Mouse (Mus musculus) mouse embryonic stem cell (cell line): ENCODE results near the gene Gm49405.
"Not testable (repeated sequence)": the region's sequence is repeated elsewhere in the genome, so short reads cannot be mapped to it uniquely, and the experiment has no call there.

Experiments used
- in situ Hi-C, 2 experiments: fragments of 300-500 bp; cut with MboI; formaldehyde crosslinking; loops; 1 replicate in 1 of 2; 3 replicates in 1 of 2; pipeline ENCODE4 v1.14.3; 2019 to 2020; ENCODE audit warnings: low sequenced_read_pairs in 2 of 2, low pct_unique_long_range_greater_than_20kb in 1 of 2, mixed read lengths in 1 of 2; ENCODE audit not compliant: unreplicated experiment in 1 of 2

Gene Gm49405

DNA sequence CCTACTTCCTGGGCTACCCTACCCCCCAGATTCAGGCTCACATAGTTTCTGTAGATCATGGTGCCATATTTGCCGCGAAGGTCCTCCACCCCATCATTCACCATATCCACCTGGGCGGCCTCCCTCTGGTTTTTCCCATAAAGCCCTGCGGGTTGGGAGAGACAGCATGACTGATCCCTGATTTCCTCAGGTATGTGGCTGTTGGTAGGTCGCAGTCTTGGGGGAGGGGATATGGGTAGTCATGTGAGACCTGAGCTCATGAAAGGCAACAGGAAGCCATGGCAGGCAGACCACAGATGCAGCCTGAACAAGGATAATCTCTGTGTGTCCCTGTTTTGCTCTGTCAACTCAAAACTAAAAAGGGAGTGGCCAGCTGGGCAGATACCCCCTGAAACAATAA lies 40.5 kb downstream of the Gm49405 start:
- in situ Hi-C loops, result not testable (repeated sequence)

DNA sequence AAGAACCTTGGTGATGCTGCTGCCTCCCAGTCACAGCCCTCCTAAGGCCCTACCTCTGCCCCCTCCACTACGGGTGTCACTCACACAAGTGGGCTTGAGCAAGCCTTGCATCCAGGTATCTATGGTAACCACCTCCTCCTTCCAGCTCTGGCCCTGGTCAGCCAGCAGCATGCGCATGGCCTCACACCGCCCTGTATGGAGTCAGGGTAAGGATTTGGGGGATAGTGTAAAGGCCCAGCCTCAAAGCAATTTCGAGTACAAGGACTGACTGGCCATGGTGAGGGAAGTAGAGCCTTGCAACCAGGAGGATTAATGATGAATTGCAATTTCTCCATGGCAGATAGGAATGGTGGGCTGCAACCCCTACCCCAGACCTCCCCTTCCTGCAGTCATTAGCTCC lies 41.1 kb downstream of the Gm49405 start:
- in situ Hi-C loops, result not testable (repeated sequence)

- in situ Hi-C loops, result no loop called here
Measured at GRCm38 (mm10) chr19:4042124-4042523, 41.7 kb downstream of the Gm49405 start.

DNA sequence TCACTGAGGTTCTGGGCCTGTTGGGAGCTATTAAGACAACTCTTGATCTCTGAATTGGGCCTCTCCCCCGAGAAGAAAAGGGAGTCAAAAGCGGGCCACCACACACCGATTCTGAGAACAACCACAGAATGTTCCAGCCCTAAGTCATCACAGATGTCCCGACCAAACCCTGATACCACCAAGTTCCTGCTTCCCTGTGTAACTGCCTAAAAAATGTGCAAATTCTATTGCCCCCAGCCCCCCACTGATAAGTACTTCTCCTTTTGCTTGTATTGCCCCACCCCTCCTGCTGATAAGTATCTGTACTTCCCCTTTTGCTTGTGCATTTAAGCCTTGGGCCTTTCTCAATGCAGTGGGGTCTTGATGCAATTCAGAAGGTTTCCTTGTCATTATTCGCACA lies 43.7 kb downstream of the Gm49405 start:
- in situ Hi-C loops, result not testable (repeated sequence)

- in situ Hi-C loops, result loop anchor here in 1 of 2 experiments (5.0 kb wide), 1 partner anchor 34 kb away; the partner anchor contains the start of gene Ndufv1
Measured at GRCm38 (mm10) chr19:4045966-4046865, 45.8 kb downstream of the Gm49405 start, which contains the start of gene Gstp2. Gene Gstp2 (minus strand): TSS chr19:4046023.

- in situ Hi-C loops, result loop anchor here in 1 of 2 experiments (5.0 kb wide), 1 partner anchor 35 kb away; the partner anchor contains the start of gene Ndufv1
Measured at GRCm38 (mm10) chr19:4046866-4047254, 46.4 kb downstream of the Gm49405 start.

DNA sequence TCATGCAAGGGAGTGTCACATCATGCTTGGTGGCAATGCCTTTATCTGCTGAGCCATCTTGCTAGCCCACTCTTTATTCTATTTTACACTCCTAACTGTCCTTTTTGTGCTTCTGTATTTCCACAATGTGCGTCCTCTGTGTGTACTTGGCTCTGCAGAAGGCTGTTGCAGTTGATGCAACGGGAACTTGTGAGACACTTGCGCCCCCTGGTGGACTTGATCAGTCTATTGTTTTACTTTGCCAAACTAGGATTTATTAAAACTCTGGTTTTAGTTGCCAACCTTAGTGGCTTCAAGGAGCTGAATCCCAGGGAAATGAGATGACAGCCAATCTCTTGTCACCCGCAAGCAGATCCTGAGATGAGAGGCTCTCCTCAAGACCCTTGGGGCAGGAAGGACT lies 47.4 kb downstream of the Gm49405 start:
- in situ Hi-C loops, result loop anchor here in 1 of 2 experiments (5.0 kb wide), 1 partner anchor 36 kb away; the partner anchor contains the start of gene Ndufv1

DNA sequence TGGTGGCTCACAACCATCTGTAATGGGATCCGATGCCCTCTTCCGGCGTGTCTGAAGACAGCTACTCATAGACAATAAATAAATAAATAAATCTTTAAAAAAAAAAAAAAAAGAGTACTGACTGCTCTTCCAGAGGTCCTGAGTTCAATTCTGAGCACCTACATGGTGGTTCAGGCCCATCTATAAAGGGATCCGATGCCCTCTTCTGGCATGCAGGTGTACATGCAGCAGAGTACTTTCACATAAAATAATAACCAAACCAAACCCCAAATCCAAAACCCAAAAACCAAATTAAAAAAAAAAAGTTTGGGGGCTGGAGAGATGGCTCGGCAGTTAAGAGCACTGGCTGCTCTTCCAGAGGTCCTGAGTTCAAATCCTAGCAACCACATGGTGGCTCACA lies 48.6 kb downstream of the Gm49405 start:
- in situ Hi-C loops, result loop anchor here in 1 of 2 experiments (5.0 kb wide), 1 partner anchor 37 kb away; the partner anchor contains the start of gene Ndufv1

DNA sequence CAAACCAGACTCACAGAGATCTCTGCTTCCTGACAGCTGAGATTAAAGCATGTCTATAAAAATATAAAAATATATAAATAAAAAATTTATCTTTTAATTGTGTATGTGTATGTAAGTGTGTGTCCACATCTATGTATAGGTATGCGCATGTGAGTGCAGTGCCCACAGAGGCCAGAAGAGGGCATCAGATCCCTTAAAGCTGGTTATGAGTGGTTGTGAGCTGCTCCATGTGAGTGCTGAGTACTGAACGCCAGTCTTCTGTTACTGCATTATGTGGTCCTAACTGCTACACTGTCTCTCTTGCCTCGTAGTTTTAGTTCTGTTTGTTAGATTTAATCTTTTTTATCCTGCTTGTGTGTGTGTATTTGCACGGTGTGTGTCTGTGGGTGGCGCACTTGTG lies 50.6 kb downstream of the Gm49405 start:
- in situ Hi-C loops, result no loop called here

DNA sequence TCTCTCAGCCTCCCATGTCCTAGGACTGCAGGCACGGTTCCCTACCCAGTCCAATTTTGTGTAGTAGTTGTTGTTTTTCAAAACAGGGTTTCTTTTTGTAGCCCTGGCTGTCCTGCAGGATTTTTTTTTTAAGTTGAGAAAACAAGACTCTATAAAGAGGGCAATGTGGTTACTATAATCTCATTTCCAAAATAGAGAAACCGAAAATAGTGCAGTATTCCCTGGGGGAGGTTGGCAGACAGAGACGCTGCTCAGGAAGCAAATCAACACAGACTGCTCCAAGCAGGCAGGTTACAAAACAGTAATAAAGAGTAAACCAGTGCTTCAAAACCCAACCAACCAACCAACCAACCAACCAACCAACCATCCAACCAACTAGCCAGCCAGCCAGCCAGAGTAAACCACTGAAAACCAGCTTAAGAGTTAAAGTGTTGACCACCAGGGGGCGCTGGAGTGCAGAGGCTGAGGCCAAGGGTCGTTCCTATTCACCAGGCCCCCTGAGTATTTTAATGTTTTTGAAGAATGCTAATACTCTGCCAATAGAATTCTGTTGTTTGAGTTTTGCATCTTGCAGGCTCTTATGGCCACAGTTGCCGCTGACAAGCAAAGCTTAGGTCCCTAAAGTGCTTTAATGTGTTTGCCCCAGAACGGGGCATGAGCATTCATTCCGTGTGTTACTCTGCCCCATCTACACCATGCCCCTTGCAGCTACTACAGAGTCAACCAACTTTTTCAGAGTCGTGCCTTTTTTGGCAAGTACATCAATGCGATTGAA lies 51.5 kb downstream of the Gm49405 start:
- in situ Hi-C loops, result no loop called here

GRCm38 (mm10) chr19:4052516-4053030 lies 52.1 kb downstream of the Gm49405 start:
- in situ Hi-C loops, result no loop called here

DNA sequence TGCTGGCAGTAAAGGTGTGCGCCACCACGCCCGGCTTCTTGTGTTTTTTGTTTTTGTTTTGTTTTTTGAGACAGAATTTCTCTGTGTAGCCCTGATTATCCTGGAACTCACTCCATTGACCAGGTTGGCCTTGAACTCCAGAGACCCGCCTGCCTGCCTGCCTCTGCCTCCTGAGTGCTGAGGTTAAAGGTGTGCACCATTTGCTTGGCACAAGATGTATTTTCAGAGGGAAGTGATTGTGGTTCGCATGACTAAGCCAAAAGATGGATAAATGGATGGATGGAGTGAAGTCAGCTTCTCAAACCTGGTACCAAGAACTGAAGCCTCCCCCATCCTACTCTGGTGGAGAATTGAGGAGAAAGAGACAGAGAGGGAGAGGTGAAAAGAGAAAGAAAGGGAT lies 54.2 kb downstream of the Gm49405 start:
- in situ Hi-C loops, result no loop called here
